Mouse (Mus musculus) heart, postnatal 0 days (tissue): ENCODE measurements around the gene Rbpjl.

Experiments
- CTCF ChIP-seq: IDR thresholded peaks from 2 replicates; pipeline ENCODE4 v1.5.1; 2016; ENCODE audit warnings: antibody characterized with exemption, control low read depth, low read depth
- EP300 ChIP-seq: IDR thresholded peaks from 2 replicates; pipeline ENCODE4 v1.6.1; 2016; ENCODE audit warnings: antibody characterized with exemption, low read depth

DNA sequence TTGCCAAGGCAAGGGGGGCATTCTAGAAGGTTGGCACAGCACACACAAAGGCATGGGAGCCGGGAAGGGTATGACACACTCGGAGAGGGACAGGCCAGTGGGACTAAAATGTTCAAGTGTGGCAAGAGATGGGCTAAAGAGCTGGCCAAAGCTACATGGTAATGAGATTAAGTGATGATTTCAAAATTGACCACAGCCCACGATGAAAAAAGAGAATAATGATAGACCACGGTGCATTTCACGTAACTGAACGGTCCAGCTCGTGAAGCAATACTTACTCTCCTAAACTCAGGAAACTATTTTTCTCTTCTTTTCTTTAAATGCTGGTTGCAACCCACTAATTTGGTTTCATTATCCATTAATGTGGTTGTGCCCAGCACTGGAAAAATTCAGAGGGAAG, 6.9 kb upstream of the Rbpjl start:
- TF ChIP-seq CTCF, result no peak
- no peak for TF ChIP-seq EP300
